Mouse (Mus musculus) thymus, adult 2 months (tissue): ENCODE data around the gene Gprc5c. TPM values are rescaled to one million over a fixed set of nuclear protein-coding genes. Genes with fewer than 3 reads are reported as not detected.

Source experiments
- DNase-seq: peaks from one replicate; pipeline ENCODE4 v3.0.0; 2021
- H3K27ac ChIP-seq: fragments of 200-500 bp; 2 replicates; pipeline ENCODE4 v1.5.1; 2012; ENCODE audit warnings: low read length, control low read depth; ENCODE audit not compliant: control insufficient read depth, insufficient read depth
- H3K27me3 ChIP-seq: fragments of 200-500 bp; 2 replicates; pipeline ENCODE4 v1.6.1; 2012; ENCODE audit warnings: mild to moderate bottlenecking, low read length, moderate library complexity, mixed read lengths; ENCODE audit not compliant: control insufficient read depth, insufficient read depth
- H3K36me3 ChIP-seq: fragments of 200-500 bp; 2 replicates; pipeline ENCODE4 v1.6.1; 2012; ENCODE audit warnings: mild to moderate bottlenecking, low read length, moderate library complexity; ENCODE audit not compliant: control insufficient read depth, insufficient read depth
- H3K4me1 ChIP-seq: fragments of 200-500 bp; replicated peaks from 2 replicates; pipeline ENCODE4 v1.6.1; 2012; ENCODE audit warnings: low read length; ENCODE audit not compliant: control insufficient read depth, insufficient read depth
- H3K4me3 ChIP-seq: fragments of 200-500 bp; 2 replicates; pipeline ENCODE4 v1.5.1; 2012; ENCODE audit warnings: mild to moderate bottlenecking, low read length, control low read depth, moderate library complexity; ENCODE audit not compliant: control insufficient read depth, insufficient read depth
- CTCF ChIP-seq: fragments of 200-500 bp; IDR thresholded peaks from 2 replicates; pipeline ENCODE4 v1.5.1; 2012; ENCODE audit warnings: mild to moderate bottlenecking, control low read depth, low read length, moderate library complexity, borderline replicate concordance; ENCODE audit not compliant: control insufficient read depth, poor library complexity, insufficient read depth; ENCODE audit errors: extremely low read depth
- POLR2A ChIP-seq: fragments of 200-500 bp; IDR thresholded peaks from 2 replicates; pipeline ENCODE4 v1.6.1; 2012; ENCODE audit warnings: mild to moderate bottlenecking, low read length, control low read depth, moderate library complexity; ENCODE audit not compliant: control insufficient read depth, poor library complexity, insufficient read depth; ENCODE audit errors: extremely low read depth
- WGBS: fragments of 180-500 bp; shearing (Covaris S2); methylation state at CpG from one replicate; pipeline ENCODE4 v1.1.7; 2018; 5-methylcytosine and 5-hydroxymethylcytosine counted together
- polyA plus RNA-seq: library from polyadenylated mRNA; depleted of rRNA; stranded (reverse); fragments of >200 nt; gene quantifications from 2 replicates; pipeline ENCODE4 v1.2.3, GENCODE M21; 2012

The Gprc5c gene
- polyA plus RNA-seq, 1 experiment: 5.4 TPM

DNA sequence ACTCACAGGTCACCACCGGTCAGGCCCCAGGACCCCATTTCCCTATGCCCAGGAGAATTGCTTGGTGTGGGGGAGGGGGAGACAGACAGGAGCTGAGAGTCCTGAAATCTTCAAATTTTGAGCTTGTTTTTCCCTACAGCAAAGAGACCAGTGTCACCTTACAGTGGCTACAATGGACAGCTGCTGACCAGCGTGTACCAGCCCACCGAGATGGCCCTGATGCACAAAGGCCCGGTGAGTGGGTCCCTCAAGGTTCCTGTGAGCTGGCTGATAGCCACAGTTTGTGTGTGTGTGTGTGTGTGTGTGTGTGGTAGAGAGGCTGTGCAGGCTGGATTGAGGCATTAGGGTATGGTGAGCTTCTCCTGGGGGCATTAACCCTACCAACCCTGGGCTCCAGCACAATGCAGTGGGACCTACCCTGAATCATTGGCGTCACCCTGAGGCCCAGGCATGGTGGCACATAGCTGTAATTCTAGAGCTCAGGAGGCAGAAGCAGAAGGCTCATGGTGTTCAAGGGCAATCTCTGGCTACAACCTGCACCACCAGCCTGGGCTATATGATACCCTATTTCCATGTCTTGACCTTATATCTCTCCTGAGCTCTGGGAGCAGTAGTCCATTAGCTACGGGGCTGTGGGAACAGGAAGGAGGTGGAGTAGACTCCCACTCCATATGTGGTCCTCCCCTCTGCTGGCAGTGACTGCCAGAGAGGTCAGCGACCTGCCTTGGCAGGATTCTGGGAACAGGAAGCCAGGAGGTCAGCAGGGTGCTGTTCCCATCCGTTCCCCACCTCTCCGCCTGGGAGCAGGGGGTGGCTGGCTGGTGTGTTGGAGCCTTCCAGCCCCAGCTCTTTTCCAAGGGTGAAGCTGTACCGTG lies 15.8 kb downstream of the Gprc5c start:
- Histone ChIP-seq H3K27me3 (no peaks in the 10 kb centered on the region), H3K4me3 (no peak overlapping the region), H3K36me3 (no peaks in the 10 kb centered on the region), H3K27ac (no peak overlapping the region), H3K4me1 (no peaks in the 10 kb centered on the region)
- no peak for DNase-seq
- no peak for TF ChIP-seq POLR2A
- no peak for TF ChIP-seq CTCF
- 87% methylated on average over 10 of the region's 10 CpGs for WGBS

DNA sequence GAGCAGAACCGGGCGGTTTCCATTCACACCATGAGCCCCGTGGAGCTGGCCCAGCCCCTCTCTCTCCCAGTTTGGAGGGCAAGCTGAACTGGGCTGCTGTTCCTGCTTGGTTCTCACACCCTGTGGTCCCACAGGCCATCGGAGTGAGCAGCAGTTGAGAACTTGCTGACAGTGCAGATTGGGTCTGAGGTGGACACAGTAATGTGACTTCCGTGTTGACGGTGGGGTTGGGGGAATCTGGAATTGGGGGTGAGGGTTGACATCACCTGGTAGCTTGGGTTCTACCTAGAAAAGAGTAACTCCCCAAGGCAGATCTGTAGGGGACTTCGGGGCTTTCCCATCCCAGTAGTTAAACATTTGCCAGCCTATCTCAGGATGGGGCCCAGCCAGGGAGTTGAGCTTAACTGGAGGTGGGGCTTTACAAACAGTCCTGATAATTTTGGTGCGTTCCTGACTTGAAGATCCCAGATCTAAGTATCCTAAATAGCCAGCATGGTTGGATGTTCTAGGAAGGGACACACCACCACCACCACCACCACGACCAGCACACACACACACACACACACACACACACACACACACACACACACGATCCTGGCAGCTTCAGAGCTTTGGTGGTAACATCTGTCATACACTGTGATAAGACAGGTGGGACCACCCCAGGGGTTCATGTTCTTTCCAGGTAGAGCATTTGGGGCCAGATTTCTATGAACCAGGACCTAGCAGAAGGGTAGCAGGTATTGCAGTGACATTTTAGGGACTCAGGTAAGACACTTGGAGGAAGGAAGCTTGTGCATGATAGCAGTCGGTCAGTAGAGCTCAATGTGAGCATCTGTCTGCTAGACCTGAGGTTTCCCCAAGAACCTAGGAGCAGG lies 16.6 kb downstream of the Gprc5c start:
- no peak for TF ChIP-seq POLR2A
- TF ChIP-seq CTCF: no peak
- H3K4me3 ChIP-seq: no peak overlapping the region
- 79% methylated on average over 11 of the region's 11 CpGs for WGBS
- no peaks in the 10 kb centered on the region; the same call in 1 of the 2 replicates for H3K4me1 ChIP-seq
- DNase-seq: no peak
- H3K27me3 ChIP-seq: no peaks in the 10 kb centered on the region
- no peaks in the 10 kb centered on the region for H3K36me3 ChIP-seq
- no peak overlapping the region for H3K27ac ChIP-seq

DNA sequence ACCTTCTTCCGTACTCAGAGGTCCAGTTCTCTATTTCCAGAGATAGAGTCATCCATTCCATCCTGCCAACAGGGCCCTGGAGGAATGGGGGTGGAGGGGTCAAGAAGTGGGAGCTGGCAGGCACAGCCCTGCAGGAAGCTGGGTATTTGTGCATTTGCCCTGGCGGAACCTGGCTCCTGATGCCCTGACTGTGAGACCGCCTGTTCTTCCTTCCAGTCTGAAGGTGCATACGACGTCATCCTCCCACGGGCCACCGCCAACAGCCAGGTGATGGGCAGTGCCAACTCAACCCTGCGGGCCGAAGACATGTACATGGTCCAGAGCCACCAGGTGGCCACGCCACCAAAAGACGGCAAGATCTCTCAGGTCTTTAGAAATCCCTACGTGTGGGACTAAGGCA lies 17.3 kb downstream of the Gprc5c start:
- Histone ChIP-seq H3K27me3 (no peaks in the 10 kb centered on the region), H3K4me1 (peaks cover 7% of the 10 kb centered on the region), H3K27ac (no peak overlapping the region), H3K36me3 (no peaks in the 10 kb centered on the region), H3K4me3 (no peak overlapping the region)
- no peak for TF ChIP-seq POLR2A
- TF ChIP-seq CTCF: no peak
- no peak for DNase-seq
- WGBS: 94% methylated on average over 12 of the region's 12 CpGs

DNA sequence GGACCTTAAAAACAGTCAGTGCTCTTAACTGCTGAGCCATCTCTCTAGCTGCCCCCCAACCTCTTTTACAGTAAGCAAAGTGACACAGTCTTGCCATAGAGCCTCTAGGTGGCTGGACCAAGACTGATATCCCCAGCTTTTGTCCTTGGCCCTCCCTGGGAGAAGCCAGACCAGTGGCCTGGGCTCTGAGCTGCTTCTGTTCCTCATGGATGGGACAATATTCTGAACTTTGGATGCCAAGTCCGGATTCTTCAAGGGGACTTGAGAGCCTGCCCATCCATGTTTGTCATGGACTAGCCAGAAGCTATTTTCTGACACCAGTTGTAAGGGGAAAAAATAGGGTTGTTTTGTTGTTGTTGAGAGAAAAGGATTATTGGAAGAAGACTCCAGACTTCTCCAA lies 18.8 kb downstream of the Gprc5c start:
- no peak overlapping the region for H3K4me3 ChIP-seq
- H3K27ac ChIP-seq: no peak overlapping the region
- H3K27me3 ChIP-seq: no peaks in the 10 kb centered on the region
- WGBS: 97% methylated on average over 1 of the region's 1 CpGs
- no peak for DNase-seq
- H3K4me1 ChIP-seq: peaks cover 20% of the 10 kb centered on the region
- no peaks in the 10 kb centered on the region for H3K36me3 ChIP-seq
- no peak for TF ChIP-seq CTCF
- TF ChIP-seq POLR2A: no peak

DNA sequence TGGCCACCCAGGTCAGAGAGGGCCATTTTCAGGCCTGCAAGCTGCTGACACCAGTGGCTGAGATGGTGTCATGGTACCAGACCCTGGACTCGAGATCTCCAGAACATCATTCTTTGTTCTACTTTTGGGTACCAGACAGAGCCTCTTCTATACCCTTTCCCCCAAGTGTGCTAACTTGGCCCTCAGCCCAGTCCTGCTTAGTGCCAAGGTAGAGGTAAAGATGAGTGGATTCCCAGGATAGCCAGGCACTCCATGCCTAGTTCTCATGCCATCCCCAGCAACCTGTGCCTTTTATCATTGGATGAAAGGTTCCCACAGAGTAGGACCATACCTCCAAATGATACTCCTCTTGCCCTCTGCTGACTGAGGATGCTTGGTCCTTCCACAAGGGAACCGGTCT lies 20.6 kb downstream of the Gprc5c start:
- TF ChIP-seq CTCF: no peak
- TF ChIP-seq POLR2A: no peak
- no peaks in the 10 kb centered on the region for H3K36me3 ChIP-seq
- no peaks in the 10 kb centered on the region for H3K27me3 ChIP-seq
- no peak overlapping the region for H3K4me3 ChIP-seq
- 94% methylated on average over 2 of the region's 2 CpGs for WGBS
- no peak for DNase-seq
- no peak overlapping the region for H3K27ac ChIP-seq
- peaks cover 33% of the 10 kb centered on the region for H3K4me1 ChIP-seq

DNA sequence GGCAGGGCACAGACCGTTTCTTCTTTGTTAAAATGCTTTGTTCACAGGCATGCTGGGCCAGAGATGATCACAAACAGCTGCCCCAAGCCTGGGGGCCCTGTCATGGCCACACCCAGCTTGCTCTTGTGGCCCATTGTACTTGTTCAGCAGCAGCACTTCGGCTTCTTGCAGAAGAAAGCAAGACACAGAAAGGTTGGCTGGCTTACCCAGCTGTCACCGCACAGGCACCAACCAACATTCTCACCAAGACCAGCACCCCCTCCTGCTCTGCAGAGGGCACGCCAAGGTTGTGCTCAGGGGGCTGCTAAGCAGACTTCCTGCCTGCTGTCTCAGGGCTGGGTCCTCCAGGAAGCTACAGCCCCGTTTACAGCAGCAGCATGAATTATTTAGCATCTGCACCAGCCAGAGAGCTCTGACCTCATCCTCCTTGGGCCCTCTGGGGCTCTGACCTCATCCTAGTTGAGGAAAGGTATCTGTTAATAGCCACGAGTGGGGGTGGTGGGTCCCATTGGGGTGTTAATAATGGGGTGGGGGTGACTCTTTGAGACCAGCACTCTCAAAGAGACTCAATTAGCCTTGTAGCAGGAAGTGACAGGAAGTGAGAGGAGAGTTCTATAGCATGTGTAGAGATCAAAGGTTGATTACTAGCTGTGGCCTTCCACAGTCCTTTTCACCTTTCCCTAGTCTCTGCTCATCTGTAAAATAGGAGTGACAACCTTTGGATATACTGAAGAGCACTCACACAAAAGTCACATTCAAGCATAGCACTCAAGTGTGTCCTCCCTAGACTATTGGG lies 22.3 kb downstream of the Gprc5c start:
- no peaks in the 10 kb centered on the region for H3K36me3 ChIP-seq
- H3K4me1 ChIP-seq: peaks cover 39% of the 10 kb centered on the region
- no peaks in the 10 kb centered on the region for H3K27me3 ChIP-seq
- H3K4me3 ChIP-seq: no peak overlapping the region
- DNase-seq: peak; percentile 70
- WGBS: 9% methylated on average over 6 of the region's 6 CpGs
- H3K27ac ChIP-seq: peak overlapping the region; percentile 95
- TF ChIP-seq CTCF (no peak), POLR2A (peak; percentile 46)
